Mouse (Mus musculus) liver, embryonic 14.5 days (tissue): ENCODE measurements around the gene Tceal9.

Experiments used
- CTCF ChIP-seq: IDR thresholded peaks from 2 replicates; pipeline ENCODE4 v1.5.1; 2016; ENCODE audit warnings: antibody characterized with exemption, low read depth, control low read depth
- EP300 ChIP-seq: IDR thresholded peaks from 2 replicates; pipeline ENCODE4 v1.6.1; 2016; ENCODE audit warnings: antibody characterized with exemption, low read depth

DNA sequence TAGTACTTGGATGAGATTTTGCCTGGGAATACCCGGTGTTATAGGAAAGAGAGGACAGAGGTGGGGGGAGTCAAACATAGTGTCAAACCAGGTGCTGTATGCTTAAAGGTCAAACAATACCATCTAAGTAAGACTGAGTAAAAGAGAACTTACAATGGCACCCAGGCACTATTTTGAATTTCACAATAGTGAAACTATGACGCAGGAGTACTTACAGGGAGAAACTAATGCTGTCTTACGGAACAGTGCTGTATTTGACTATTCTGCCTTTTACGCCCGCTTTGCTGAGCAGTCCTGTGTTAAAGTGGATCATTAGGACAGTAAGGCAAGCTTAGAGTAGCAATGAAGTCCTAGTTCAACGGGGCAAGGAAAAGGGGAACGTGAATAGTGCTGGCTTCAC, 32.7 kb downstream of the Tceal9 start:
- TF ChIP-seq CTCF: no peak
- TF ChIP-seq EP300: no peak
